Mouse (Mus musculus) heart, adult 2 months (tissue): ENCODE results near the gene Tmem18.

ENCODE experiments used
- CTCF ChIP-seq: fragments of 200-600 bp; IDR thresholded peaks from 2 replicates; pipeline ENCODE4 v1.8.1; 2022; ENCODE audit warnings: antibody characterized with exemption, mild to moderate bottlenecking, moderate library complexity
- POLR2A ChIP-seq: fragments of 200-500 bp; IDR thresholded peaks from 2 replicates; pipeline ENCODE4 v1.6.1; 2011; ENCODE audit warnings: mild to moderate bottlenecking, low read depth, low read length, control low read depth; ENCODE audit not compliant: insufficient read depth

- TF ChIP-seq CTCF (no peak), POLR2A (no peak)
Measured at GRCm38 (mm10) chr12:30572075-30572474, 12.2 kb upstream of the Tmem18 start.
